Mouse (Mus musculus) frontal cortex, adult 2 months (tissue): ENCODE results near the gene Capg. TPM values are rescaled to one million over a fixed set of nuclear protein-coding genes. Genes with fewer than 3 reads are reported as not detected.
"Not testable (repeated sequence)": the region's sequence is repeated elsewhere in the genome, so short reads cannot be mapped to it uniquely, and the experiment has no call there.

Source experiments
- DNase-seq, 2 experiments: peaks; one replicate each; pipeline ENCODE4 v3.0.0; 2022; ENCODE audit warnings: low spot score in 1 of 2; ENCODE audit errors: extremely low spot score in 1 of 2
- polyA plus RNA-seq: library from polyadenylated mRNA; depleted of rRNA; stranded (reverse); fragments of >200 nt; gene quantifications from 2 replicates; pipeline ENCODE4 v1.2.3, GENCODE M21; 2012

Gene Capg
- polyA plus RNA-seq, 1 experiment = 4.7 TPM

DNA sequence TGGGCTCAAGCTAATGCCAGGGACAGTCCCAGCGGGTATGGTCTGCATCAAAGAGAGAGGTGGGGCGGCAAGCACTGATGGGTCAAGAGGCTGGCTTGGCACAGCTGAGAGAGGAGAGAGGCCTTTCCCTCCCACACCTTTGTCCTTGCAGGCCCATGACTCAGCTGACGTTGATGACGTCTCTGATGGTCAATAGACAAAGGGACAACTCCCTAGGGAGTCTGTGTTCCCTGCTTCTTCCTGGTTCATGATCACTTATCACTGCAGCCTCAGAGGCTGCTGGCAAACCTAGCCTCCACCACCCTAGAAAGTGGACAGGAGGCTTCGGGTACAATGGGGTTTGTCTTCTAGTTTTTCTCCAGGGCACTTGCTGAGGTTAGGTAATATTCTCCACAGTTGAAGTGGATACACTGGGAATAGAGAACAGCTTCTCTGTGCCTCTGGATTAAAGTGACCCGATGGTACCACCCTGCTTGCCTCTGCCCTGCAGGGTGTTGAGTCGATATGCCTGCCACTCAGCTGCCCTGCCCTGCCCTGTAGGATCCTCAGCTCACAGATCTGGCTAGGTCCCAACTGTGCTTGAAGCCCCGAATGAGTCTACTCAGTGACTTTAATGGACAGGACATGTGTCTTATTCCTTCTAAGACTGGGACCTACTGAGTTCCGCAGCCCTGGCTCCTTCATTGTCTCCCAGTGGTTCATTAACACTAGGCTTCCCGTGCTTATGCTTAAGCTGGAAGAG is 15.6 kb upstream of the Capg start:
- no peak for DNase-seq

GRCm38 (mm10) chr6:72532580-72532979 is 11.6 kb upstream of the Capg start:
- peak; percentile 38 to 39 for DNase-seq

GRCm38 (mm10) chr6:72533555-72533954 is 10.6 kb upstream of the Capg start:
- DNase-seq = not testable (repeated sequence)

DNA sequence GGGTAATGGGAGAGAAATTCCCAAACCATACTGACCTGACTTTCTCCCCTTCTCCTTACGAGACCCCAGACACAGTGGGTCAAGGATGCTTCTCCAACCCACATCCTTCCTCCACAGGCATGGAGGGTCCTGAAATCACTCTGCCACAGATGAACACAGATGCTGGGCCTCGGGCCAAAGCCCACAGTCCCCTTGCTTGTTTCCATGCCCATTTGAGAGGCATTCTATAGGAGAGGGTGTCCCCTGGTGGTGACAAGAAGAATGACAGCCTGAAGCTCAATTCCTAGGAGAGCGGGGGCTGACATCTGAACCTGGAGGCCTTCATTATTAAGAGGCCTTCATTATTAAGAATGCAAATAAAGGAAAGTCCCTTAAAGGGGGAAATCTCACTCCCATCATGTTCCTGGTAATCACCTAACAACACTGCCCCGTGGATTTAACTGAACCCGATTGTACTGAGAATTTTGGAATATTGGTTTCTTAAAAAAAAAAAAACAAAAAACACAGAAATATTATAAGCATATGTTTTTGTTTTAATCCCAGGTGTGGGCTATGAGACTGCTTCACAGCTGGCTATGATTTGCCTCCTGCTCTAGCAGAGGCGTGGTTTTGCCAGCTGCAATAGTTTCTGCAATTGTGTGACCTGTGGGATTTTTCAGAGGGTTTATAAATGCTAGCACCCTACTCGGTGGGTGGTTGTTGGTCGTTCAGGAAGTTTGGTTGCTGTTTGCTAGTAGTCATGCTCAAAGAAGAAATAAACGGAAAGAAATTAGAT is 10.0 kb upstream of the Capg start:
- peak in 1 of 2 experiments; percentile 78 for DNase-seq

DNA sequence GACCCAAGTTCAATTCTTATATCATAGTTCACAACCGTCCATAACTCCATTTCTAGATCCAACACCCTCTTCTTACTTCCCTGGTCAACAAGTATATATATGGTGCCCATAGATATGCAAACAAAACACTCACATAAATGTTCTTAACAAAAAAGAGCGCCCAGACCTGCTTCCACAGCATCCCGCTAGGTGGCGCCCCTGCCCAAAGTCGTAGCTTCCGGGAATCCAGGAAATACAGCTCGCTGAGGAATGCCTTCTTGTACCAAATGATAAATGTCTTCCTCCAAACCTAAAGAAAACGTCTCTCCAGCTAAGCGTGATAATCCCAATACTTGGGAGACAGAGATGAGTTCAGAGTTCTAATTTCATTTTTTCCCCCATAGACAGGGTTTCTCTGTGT is 9.0 kb upstream of the Capg start:
- peak; percentile 52 to 89 for DNase-seq

DNA sequence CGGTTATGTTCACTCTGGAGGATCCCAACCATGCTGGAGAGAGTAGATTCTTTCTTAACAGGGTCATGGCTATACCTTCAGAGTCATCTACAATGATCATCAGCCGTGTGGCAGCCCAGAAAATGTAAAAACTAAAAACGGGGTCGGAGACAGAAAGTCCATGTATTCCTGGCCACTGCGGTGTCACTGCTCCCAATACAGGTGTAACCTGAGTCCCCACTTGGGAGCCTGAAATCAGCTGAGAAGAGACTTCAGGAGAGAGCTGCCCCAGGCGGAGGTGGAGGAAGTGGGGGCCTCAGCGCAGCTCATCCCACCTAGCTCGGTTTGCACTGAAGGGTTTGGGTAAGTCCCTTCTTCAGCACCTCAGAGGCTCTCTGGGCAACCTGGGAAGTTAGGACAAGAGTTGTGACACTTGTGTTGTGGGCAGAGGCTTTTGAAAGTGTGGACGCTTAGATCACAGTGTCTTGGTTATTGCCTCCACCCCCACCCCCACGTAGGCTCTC is 6.1 kb upstream of the Capg start:
- no peak for DNase-seq

DNA sequence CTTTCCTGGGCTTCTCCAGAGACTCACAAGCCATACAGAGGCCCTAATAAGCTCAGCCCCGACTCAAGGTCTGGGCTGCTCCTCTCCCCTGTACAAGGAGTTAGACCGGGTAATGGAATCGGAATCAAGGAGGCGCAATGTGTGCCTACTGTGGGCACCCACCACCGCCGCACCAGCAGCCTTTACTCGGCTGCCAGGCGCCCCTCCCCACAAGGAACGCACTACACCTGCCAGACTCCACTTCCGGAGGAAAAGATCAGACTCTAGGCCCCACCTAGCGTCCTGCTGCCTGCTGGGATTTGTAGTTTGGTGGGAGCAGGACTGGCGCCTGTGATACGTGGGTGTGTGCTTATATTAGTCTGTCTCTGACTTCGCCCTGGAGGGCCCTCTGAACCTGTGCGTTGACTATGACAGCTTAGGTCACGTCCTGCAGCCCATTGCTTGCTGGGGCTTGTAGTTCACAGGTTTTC is 5.6 kb upstream of the Capg start:
- peak; percentile 93 for DNase-seq

DNA sequence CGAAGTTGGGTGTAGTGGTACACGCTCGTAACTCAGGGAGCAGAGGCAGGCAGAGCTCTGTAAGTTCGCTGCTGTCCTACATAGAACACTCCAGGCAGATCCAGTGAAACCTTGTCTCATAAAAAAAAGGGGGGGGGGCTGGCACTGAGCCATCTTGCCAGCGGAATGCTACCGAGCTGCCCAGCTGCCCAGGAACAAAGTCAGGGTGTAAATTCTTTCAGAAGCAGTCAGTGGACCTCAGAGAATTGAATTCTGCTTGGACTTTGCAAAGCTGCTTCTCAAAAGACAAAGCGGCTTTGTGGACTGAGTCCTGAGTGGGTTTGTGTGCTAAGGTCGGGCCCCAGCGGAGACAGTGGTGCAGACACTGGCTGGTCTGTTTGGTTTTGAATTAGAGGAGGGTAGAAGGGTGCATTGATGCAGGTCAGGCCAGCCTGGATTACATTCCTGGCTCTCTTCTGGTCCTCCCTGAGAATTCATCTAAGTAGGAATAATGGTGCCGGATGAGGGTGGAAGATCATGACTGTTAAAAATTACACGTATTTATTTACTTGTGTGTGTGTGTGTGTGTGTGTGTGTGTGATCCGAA is 833 bp upstream of the Capg start:
- no peak for DNase-seq

DNA sequence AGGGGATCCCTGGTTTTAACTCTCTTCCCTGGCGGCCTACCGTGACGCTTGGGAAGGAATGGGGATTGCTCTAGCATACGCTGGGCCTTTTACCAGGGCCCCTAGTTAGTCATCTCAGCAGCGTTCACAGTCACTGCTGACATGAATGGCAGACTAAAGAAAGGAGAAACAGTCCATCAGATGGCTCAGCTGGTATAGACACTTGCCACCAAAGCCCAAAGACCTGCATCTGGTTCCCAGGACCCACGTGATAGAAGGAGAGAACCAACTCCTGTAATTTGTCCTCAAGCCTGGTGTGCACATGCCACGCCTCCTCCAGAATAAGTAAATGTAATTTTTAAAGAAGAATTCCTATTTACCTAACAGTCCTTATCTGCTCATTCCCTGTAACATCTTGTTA is 1.2 kb downstream of the Capg start:
- DNase-seq = no peak

- DNase-seq = no peak
These were observed 2.9 kb downstream of the Capg start for GRCm38 (mm10) chr6:72547121-72547520.

DNA sequence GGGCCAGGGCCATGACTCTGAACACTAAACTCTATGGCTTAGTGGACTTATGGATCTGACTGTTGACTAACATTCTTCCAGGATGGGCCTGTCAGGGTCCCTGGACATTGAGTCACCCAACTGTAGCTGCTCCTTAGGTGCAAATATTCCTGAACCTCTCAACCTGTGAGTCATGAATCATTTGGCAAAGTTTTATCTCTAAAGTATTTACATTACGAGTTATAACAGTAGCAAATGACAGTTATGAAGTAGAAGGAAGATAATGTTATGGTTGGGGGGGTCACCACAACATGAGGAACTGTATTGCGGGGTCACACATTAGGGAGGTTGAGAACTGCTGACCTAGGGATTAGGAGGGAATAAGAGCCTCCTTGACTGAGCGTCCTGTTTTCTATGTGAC is 3.7 kb downstream of the Capg start:
- no peak for DNase-seq

DNA sequence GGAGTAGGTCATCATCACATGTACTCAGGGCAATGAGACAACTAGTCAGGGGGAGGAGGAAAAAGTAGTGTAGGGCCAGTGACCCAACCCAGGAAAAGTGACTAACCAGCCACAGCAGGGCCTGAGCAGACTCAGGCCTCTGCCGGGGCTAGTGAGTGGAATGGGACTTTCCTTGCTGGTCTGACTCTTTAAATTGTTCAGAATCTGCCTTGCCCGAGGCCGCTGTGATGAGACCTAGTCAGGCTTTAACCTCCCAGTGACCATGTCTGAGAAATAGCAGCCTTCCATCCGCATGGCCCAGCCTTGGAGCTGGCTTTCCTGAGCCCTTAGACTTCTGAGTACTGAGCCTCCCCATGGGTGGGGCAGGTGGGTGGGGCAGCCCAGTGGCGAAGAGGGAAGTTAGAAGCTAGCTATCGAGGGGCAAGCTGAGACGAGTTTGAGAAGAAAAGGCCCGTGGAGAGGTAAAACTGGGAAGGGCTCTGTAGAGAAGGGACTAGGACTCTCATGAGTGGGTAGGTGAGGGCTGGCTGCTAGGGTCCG is 4.9 kb downstream of the Capg start:
- no peak for DNase-seq

GRCm38 (mm10) chr6:72550025-72550424 is 5.8 kb downstream of the Capg start:
- no peak for DNase-seq

GRCm38 (mm10) chr6:72550503-72551100 is 6.4 kb downstream of the Capg start:
- DNase-seq = no peak

DNA sequence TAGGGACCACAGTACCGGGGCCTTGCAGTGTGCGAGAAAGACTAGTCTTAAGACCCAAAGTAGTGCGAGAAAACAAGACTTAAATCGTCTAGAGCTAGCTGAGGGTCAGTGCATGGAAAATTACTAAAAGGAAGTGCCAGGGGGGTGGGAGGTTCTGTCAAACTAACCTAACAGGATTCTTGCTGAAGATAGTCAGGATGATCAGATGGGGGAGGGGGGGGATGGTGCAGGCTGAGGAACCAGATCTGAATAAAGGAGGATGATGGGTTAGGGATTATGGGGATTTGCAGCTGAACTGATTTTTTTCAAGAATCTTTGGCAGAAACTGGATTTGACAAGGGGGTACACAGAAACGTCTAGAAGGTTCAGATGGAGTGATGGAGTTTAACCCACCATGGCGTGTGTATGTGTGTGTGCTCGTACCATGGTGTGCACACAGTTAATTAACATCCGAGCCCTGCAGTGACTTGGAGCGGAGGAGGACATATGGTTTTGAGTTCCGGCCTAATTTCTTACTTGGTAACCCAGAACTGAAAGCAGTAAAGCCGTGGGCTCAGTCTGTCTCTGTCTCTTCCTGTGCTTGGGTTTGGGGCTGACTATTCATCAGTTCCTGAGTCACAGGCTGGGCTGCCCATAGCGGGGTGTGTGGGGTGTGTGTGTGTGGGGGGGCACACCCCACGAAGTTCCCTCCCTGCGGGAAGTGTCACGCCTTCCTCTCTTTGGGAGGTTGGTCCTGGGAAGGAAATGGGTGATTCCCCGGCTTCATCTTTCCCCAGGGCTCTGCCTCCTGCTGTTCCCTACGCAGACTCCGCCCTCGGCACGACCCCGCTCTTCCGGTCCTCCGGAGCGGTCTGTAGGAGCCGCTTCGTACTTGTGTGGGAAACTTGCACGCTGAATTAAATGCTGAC is 8.2 kb downstream of the Capg start:
- peak in 1 of 2 experiments; percentile 75 for DNase-seq

DNA sequence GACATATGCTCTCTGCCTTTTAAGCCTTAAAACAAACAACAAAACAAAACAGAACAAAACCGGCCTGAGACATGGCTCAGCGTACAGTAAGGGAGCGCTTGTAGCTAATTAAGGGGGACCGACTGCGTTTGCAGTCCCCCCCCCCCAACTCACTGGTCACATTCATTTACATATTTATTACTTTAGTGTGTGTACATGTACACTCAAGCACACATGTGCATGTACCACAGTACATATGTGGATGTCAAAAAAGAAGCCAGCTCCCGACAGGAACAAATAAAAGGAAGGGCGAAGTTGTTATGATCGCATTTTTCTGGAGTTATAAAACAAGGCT is 8.9 kb downstream of the Capg start:
- no peak for DNase-seq

DNA sequence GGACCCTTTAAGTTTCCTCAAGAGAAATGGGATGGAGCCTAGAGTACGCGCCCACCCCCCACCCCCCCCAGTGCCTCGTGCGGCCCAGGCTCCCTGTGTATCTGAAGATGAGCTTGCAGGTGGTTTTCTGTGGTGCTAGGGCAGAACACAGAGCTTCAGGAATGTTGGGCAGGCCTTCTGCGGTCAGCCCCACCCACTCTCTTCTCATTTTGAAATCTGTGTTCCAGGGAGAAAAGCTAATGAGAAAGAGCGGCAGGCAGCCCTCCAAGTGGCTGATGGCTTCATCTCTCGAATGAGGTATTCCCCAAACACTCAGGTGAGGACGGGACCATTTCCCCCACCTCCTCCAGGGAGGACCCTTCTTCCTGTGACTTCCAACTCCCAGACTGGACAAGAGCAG is 16.6 kb downstream of the Capg start:
- no peak for DNase-seq

- no peak for DNase-seq
These were observed 18.3 kb downstream of the Capg start for GRCm38 (mm10) chr6:72562486-72562885.

DNA sequence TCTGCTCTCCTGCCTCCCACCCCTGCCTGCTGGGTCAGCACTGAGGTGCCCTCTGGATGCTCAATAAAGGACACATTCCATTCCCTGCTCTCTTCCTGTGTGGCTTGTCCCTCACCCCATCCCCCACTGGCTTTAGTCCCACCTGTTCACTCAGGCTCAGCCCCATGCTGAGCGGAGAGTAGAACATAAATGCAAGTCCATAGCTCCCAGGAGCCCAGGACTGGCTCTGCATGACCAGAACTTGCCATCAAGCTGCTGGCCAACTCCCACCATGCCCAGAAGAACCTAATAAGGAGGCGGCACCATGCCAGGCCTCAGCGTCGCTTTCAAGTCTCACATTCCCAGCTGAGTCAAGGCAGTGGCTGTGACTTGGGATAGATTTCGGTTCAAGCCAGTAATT is 18.7 kb downstream of the Capg start:
- DNase-seq = no peak

GRCm38 (mm10) chr6:72565506-72565905 is 21.3 kb downstream of the Capg start:
- DNase-seq = no peak
